Mouse (Mus musculus): ENCODE results near the gene Prkd3.

Prkd3 gene

DNA sequence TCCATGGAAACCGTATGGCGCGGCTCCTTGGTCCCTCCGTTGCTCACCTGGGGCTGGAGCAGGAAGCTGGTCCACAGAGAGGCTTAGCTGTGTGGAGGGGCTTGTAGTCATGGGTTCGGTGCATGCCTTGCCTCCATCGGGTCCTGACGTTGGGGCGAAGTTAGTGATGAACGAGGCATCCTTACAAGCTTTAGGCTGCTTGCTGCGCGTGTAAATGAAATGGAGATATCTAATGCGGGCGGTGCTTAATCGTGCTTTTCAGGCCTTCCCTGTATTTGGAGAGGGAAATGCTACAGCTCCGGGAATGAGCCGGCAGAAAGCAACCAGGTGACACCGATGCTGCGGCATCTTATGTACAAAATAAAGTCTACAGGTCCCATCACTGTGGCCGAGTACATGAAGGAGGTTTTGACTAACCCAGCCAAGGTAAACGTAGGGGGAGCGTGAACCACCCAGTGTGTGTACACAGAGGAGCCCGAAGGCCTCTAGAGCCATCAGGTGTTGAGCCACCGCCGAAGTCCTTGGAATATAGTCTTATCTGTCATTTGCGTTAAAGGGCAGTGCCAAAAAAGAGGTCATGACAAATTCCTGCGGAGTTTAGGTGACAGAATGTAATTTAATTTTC is 83.3 kb downstream of the Prkd3 start:
- in situ Hi-C loops (cut with MseI, MboI), result no loop called here

DNA sequence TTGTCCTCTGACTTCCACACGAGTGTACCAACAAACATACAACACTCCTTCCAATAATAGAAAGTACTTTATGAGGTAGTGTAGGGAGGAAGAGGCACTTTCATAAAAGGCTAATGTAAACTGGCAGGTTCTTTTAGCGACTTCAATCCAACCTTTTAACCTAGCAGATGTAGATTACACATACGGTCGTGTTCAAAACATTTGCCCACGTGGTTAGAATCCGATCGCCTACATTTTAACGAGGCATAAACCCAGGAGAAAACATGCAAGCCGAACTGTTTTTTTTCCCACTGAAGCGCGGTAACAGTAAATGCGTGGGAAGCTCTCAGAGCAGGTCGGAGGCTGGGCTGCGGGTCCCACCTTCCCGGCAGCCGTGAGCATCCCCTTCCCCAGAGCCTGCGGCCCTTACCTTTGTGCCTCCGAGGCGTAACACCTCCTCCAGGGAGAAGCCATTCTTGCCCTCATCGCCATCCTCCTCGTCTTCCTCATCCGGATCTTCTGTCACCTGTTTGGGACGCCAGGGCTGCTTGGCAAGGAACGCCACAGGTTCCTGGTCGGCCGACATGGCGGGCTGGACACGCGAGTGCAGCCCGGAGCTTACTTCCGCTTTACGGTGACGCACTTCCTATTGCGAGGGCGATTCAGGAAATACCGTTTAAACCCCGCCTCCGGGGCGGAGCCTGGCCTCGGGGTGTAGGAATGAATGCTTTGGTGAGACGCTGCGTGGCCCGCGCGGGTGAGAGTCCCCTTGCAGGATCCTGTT is 84.0 kb downstream of the Prkd3 start, which contains the start of the genes Cebpz and Ndufaf7:
Gene Cebpz (minus strand): TSS at position 601 of the 763 bp plus-strand sequence.
Gene Ndufaf7 (plus strand): TSS at position 671 of the 763 bp plus-strand sequence.
- in situ Hi-C loops (cut with MseI, MboI), result no loop called here

DNA sequence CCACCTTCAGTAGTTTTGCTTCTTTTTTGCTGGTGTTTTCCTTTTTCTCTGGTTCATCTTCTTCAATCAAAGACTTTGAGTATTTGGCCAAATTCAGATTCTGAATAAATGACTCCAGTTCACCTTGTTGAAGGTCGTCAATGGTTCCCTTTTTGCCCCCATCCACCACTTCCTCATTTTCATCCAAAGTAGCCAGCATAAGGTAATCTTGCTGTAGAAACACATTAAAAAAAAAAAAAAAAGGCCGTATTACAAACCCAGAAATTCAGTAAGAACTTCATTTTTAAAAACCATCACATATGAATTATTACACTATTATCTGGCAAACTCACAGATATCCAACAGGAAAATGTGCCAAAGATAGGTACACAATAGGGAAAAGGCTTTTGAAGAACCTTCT is 84.8 kb downstream of the Prkd3 start:
- in situ Hi-C loops (cut with MseI, MboI), result no loop called here

DNA sequence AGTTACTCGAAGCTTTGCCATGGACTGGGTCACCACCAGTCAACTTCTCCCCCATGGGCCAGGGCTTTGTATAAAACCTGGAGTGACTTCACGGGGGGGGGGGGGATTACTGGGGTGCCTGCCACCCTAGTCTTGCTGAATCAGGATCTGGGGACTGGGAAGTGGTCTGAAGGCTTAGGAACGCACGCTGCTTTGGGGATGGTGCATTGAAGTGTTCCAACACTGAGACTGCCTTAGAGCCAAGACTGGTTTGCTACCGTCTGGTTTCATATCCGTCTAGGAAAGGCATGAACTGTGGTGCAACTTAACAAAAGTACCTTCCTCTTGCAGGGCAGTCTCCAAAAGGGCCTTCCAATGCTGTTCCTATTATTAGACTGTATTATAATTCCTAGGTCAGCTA is 102.9 kb downstream of the Prkd3 start:
- in situ Hi-C loops (cut with MseI, MboI), result no loop called here

DNA sequence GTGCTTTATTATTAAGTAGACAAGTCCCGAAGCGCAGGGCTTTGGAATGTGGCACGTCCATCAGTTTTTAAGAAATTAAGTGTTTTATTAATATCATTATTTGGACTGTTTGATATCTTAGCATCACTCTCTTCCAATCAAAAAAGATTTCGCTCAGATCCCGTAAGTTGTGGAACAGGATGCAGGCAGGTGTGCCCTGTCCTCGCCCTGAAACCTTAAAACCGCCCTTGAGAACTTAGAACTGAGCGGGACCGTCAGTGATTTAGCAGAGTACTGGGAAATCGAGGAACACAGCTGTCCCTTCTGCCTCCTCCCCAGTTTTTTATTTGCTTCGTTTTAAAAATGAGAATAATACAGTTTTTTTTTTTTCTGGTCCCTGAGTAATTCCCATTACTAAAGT is 103.7 kb downstream of the Prkd3 start:
- in situ Hi-C loops (cut with MseI, MboI), result no loop called here

DNA sequence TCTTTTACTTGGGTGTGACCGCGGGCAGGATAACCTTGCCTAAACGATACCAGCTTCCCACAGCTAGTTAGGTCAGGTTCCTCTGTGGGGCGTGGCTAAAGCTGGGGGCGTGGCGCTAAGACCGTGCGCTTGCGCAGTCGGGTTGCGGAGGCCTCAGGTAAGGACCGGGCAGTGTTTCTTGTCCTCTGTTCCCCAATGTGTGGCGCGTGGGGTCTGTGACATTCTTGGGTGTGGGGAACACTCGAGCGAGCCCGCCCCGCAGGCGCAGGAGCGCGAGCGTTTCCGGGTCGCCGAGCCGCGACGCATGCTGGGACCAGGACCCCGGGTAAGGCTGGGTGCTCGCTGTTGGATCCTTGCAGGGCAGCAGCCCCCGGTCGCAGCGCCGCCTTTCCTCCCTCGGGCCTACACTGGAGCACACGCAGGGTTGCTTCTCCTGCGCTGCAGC is 104.2 kb downstream of the Prkd3 start, which contains the start of gene Cebpzos:
Gene Cebpzos (plus strand): TSS at position 132 of the 445 bp plus-strand sequence.
- in situ Hi-C loops (cut with MseI, MboI), result no loop called here

DNA sequence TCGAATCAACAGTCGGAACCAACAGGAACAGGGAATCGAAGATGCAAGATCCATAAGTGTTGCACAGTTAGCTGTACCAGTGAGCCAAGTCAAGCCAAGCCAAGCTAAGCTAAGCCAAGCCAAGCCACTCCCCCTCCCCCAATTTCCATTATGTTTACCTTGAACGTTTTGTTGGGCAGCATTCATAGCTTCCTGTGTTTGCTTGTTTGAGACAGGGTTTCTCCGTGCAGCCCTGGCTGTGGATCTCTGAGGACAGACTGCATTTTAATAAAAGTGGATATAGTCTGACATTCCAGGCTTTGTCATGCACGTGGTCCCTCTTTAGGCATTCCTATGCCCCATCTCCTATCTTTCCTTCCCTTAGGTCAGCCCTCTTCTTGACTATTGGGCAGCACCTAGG is 104.8 kb downstream of the Prkd3 start:
- in situ Hi-C loops (cut with MseI, MboI), result no loop called here

DNA sequence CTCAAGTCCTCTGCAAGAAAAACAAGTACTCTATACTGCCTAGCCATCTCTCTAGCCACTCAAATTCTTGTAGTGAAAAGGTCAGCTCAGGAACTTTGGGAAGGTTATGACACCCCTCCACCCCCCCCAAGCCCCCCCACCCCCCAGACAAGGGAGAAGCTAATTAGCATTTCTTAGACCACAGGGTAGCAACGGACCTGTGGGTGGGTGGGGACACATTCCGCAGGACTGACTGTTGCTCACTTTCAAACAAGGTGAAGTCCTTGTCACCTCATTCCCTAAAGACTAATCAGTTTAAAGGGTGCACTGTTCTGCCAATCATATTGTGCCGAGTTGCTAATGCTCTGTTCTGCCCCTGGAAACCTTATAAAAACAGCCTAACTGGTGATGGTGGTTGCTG is 106.7 kb downstream of the Prkd3 start:
- in situ Hi-C loops (cut with MseI, MboI), result no loop called here

DNA sequence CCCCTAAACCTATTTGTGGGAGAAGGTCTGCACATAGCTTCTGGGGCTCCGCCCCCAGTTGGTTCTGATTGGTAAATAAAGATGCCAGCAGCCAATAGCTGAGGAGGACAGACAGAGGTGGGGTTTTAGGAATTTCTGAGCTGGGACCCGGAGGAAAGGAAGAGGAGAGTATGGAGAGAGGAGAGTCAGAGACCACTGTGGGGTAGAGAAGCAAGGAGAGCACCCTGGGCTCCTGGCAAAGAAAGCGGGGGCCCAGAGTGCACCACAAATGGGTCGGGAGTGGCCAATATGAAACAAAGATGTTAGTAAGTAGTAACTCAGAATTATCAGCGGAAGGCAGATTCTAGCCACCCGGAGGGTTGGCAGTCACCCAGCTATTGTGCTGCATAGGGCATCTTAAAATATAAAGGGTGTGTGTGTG is 107.7 kb downstream of the Prkd3 start:
- in situ Hi-C loops (cut with MseI, MboI), result no loop called here

DNA sequence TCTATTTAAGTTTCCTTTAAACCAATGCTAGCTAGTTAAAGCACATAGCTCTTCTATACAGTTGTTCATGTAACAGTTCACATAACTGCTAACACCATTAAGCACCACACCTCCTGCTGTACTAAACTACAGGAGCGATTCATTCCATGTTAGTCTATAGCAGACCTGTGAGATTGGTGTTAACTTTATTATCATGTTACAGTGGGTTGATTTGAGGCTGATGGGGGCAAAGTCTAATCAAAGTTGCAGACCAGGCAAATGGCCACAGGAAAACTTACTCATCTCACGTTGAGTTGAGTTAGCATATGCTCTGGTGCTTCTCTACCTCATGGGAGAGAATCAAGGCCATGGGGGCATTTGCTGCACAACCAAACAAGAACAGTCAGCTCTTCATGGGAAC is 111.2 kb downstream of the Prkd3 start:
- in situ Hi-C loops (cut with MseI, MboI), result no loop called here

DNA sequence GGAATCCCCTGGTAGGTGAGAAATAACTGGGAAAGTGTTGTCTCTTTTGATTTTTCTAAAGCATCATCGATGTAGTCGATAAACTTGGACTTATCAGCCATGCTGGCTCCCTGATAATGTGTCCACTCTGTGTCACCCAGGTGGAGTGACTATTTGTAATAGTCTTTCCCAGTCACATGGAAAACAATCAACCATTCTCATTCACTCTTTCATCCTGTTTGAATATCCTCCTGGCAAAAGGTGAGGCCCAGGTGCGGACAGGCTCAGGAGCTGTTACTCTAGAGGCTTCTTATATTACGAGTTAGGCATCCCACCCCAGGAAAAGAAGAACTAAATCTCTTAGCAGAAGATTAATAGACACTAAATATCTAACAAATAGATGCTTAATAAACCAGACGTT is 113.7 kb downstream of the Prkd3 start, which contains the start of gene Sult6b1:
Gene Sult6b1 (minus strand): TSS at position 101 of the 400 bp plus-strand sequence.
- in situ Hi-C loops (cut with MseI, MboI), result no loop called here

DNA sequence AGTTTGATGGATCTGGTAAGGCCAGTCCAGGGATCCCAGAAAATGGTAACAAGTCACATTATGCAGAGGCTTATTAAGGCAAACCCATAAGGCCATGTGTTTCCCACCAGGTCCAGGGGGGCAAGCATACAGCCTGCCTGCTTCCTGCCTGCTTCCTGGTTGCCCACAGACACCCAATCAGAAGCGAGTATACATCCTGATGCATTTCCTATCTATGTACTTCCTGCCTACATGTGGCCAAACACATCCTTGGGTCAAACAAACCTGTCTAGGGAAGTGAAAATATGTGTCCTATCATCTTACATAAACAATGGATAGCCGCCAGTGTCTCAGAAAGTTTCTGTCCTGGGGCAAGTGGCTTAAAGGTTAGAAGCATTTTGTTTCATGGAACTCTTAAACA is 117.5 kb downstream of the Prkd3 start:
- in situ Hi-C loops (cut with MseI, MboI), result no loop called here
